Mouse (Mus musculus) cortical plate, adult 2 months (tissue): Measurements from ENCODE around the gene Glb1.

Source experiments
- CTCF ChIP-seq: fragments of 200-500 bp; IDR thresholded peaks from 2 replicates; pipeline ENCODE4 v1.5.1; 2011; ENCODE audit warnings: mild to moderate bottlenecking, control low read depth, low read length; ENCODE audit not compliant: insufficient read depth; ENCODE audit errors: extremely low read depth
- POLR2A ChIP-seq: fragments of 200-500 bp; IDR thresholded peaks from 2 replicates; pipeline ENCODE4 v1.6.1; 2011; ENCODE audit warnings: mild to moderate bottlenecking, low read length, control low read depth; ENCODE audit not compliant: insufficient read depth; ENCODE audit errors: extremely low read depth

DNA sequence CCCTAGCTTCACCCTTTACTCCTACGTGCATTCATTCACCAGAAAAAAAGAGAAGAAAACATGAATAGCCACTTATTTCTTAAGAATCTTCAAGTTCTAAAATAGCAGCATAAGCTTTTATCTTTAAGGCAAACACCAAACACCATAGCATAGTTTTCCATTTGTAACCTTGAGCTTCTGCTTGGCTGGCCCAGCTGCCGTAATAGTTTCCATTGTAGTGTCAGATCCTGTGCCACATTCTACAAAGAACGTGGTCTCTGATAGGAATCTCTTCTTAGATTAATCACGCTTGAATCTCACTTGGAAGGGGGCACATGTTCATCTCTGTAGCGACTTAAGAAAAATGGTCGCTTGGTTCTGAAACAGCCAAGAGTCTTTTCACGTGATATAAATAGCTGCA, 50.7 kb downstream of the Glb1 start:
- no peak for TF ChIP-seq CTCF
- TF ChIP-seq POLR2A = no peak
